In genomic region chr7:63936188-63936985, GRCm38 (mm10) we compare ENCODE assay signal across 9 mouse cellular contexts. TPM values are rescaled to one million over a fixed set of nuclear protein-coding genes. Genes with fewer than 3 reads are reported as not detected.
DNase-seq lines count a peak whose midpoint lies in the region; ATAC-seq and TF ChIP-seq lines count a peak whose summit lies in the region.
"Had no signal": no experiment of that assay in that cellular context is flagged by ENCODE, and none has a peak within 500 bp of the region (broad histone marks: within the 10 kb centered on the region; RNA-seq: fewer than 3 reads in every experiment).

No protein-coding gene starts in this region.

- peak; percentile 58; the same call in 1 of the 2 replicates for TF ChIP-seq POLR2A in lung, adult 2 months (IDR thresholded peaks at IDR 0.05; ENCODE audit: borderline replicate concordance, extremely low read depth, low read depth, low read length)

- peaks cover 16% of the 10 kb centered on the region for H3K27me3 ChIP-seq in forebrain, embryonic 10.5 days (ENCODE audit: poor library complexity, severe bottlenecking)
- H3K27me3 ChIP-seq in heart, embryonic 15.5 days: no peaks in the 10 kb centered on the region
- H3K27me3 ChIP-seq in neural tube, embryonic 15.5 days (replicated peaks): no peaks in the 10 kb centered on the region

- DNase-seq in CD8-positive naive resting alpha-beta T cell, adult 2 months (ENCODE audit: low read depth in 2 of 2, low spot score in 2 of 2): peak; percentile 49 to 67
- peak; percentile 73 for DNase-seq in c-Kit-negative CD71-positive TER-119-positive erythroid progenitor cells, embryonic 14.5 days (ENCODE audit: low read depth, low spot score)
- peak; percentile 61 for DNase-seq in forebrain, embryonic 10.5 days (ENCODE audit: extremely low spot score, low spot score)
- DNase-seq in kidney, postnatal 25 days: peak; percentile 88 to 95
- DNase-seq in lung, adult 2 months: peak; percentile 88
- DNase-seq in testis, postnatal 14 days (ENCODE audit: low spot score): peak; percentile 79

- peaks cover 50% of the 10 kb centered on the region for H3K4me1 ChIP-seq in forebrain, embryonic 10.5 days
- H3K4me1 ChIP-seq in heart, embryonic 15.5 days (replicated peaks): peaks cover 34% of the 10 kb centered on the region
- peaks cover 24% of the 10 kb centered on the region for H3K4me1 ChIP-seq in lung, adult 2 months (ENCODE audit: control insufficient read depth, insufficient read depth, low read length)
- peaks cover 42% of the 10 kb centered on the region for H3K4me1 ChIP-seq in neural tube, embryonic 15.5 days

- peak; percentile 34 for TF ChIP-seq CTCF in lung, adult 2 months (IDR thresholded peaks at IDR 0.05; ENCODE audit: insufficient read depth, low read length)

- no peaks in the 10 kb centered on the region for H3K9me3 ChIP-seq in forebrain, embryonic 10.5 days
- no peaks in the 10 kb centered on the region for H3K9me3 ChIP-seq in heart, embryonic 15.5 days (replicated peaks)
- no peaks in the 10 kb centered on the region for H3K9me3 ChIP-seq in neural tube, embryonic 15.5 days (replicated peaks)

- H3K4me3 ChIP-seq in forebrain, embryonic 10.5 days: peak overlapping the region; percentile 93
- H3K4me3 ChIP-seq in heart, embryonic 15.5 days: peak overlapping the region; percentile 89
- peak overlapping the region; percentile 94 for H3K4me3 ChIP-seq in lung, adult 2 months (replicated peaks; ENCODE audit: extremely low read depth, low read depth, low read length)
- peak overlapping the region; percentile 74 for H3K4me3 ChIP-seq in neural tube, embryonic 15.5 days (replicated peaks)

- H3K27ac ChIP-seq in forebrain, embryonic 10.5 days: peak overlapping the region; percentile 95
- peak overlapping the region; percentile 96 for H3K27ac ChIP-seq in heart, embryonic 15.5 days
- H3K27ac ChIP-seq in neural tube, embryonic 15.5 days (replicated peaks): peak overlapping the region; percentile 93

- peak overlapping the region; percentile 81 for H3K4me2 ChIP-seq in heart, embryonic 15.5 days
- H3K4me2 ChIP-seq in neural tube, embryonic 15.5 days: peak overlapping the region; percentile 96

- 1% methylated on average over 34 of the region's 34 CpGs for WGBS in forebrain, embryonic 10.5 days
- WGBS in heart, embryonic 15.5 days: under 1% methylated on average over 34 of the region's 34 CpGs
- under 1% methylated on average over 34 of the region's 34 CpGs for WGBS in lung, adult 2 months
- WGBS in neural tube, embryonic 15.5 days: under 1% methylated on average over 34 of the region's 34 CpGs

- no peaks in the 10 kb centered on the region for H3K36me3 ChIP-seq in forebrain, embryonic 10.5 days (replicated peaks)
- H3K36me3 ChIP-seq in heart, embryonic 15.5 days: no peaks in the 10 kb centered on the region
- 0 out of 2 replicates have a peak, but pooled peaks cover 3% of the 10 kb centered on the region for H3K36me3 ChIP-seq in neural tube, embryonic 15.5 days

- ATAC-seq in heart, embryonic 15.5 days (replicated peaks; ENCODE audit: insufficient number of reproducible peaks, insufficient read depth, low FRiP score, low read depth): no peak
- no peak for ATAC-seq in neural tube, embryonic 15.5 days (ENCODE audit: low FRiP score)

- H3K9ac ChIP-seq in heart, embryonic 15.5 days: peak overlapping the region; percentile 87
- H3K9ac ChIP-seq in neural tube, embryonic 15.5 days (replicated peaks): peak overlapping the region; percentile 91

RNA-seq across cellular contexts. Expression of gene Klf13, which starts 2.3 kb away (rescaled TPM):
- 23.1 and 23.8 TPM in 2 replicates for polyA plus RNA-seq in forebrain, embryonic 10.5 days (2016; fragmentation: Nextera tagmentation; extraction: Ambion mirVana)
- polyA plus RNA-seq in heart, embryonic 15.5 days (2015; fragmentation: Nextera tagmentation; extraction: Ambion mirVana): 23.4 and 25.6 TPM in 2 replicates
- polyA plus RNA-seq in lung, adult 2 months (2012; rRNA removed): 88.4 and 109 TPM in 2 replicates
- 24.7 and 26.8 TPM in 2 replicates for polyA plus RNA-seq in neural tube, embryonic 15.5 days (2015; fragmentation: Nextera tagmentation; extraction: Ambion mirVana)

RNA-seq across cellular contexts. Expression of gene E030018B13Rik, which starts 19.7 kb away (rescaled TPM):
- polyA plus RNA-seq in forebrain, embryonic 10.5 days (2016; fragmentation: Nextera tagmentation; extraction: Ambion mirVana): 0.21 TPM in 1 of 2 replicates, not detected in the other
- polyA plus RNA-seq in heart, embryonic 15.5 days (2015; fragmentation: Nextera tagmentation; extraction: Ambion mirVana): 0.14 and 0.20 TPM in 2 replicates
- not detected in 2 replicates for polyA plus RNA-seq in lung, adult 2 months (2012; rRNA removed)
- polyA plus RNA-seq in neural tube, embryonic 15.5 days (2015; fragmentation: Nextera tagmentation; extraction: Ambion mirVana): not detected in 2 replicates
- polyA plus RNA-seq: large intestine, adult 2 months had no signal
